Mouse (Mus musculus) embryo, embryonic 9.5 days (tissue): ENCODE measurements around the gene Olfml2a.

Experiments used
- DNase-seq: peaks from one replicate; pipeline ENCODE4 v3.0.0-alpha.2; 2017; ENCODE audit errors: extremely low spot score

Olfml2a gene

DNA sequence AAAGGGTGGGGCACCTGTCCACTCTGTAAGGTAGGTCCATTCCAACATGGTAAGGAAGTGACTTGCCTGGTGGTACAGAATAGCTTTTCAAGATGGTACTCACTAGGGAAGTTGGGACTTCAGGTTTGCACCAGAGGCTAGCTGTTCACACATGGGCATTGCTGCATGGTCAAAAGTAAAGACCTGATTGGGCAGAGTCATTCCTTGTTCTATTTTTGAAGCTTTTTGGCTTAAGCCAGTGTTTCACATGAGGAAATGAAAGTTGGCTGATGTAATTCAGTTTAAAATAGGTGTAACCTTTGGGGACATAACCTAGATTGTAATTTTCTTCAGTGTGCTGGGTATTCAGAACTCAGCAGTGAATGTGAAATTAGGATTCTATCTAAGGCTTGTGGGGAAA lies 79.5 kb downstream of the Olfml2a start:
- DNase-seq: no peak

GRCm38 (mm10) chr2:39011971-39012370 lies 80.2 kb downstream of the Olfml2a start:
- DNase-seq: no peak

DNA sequence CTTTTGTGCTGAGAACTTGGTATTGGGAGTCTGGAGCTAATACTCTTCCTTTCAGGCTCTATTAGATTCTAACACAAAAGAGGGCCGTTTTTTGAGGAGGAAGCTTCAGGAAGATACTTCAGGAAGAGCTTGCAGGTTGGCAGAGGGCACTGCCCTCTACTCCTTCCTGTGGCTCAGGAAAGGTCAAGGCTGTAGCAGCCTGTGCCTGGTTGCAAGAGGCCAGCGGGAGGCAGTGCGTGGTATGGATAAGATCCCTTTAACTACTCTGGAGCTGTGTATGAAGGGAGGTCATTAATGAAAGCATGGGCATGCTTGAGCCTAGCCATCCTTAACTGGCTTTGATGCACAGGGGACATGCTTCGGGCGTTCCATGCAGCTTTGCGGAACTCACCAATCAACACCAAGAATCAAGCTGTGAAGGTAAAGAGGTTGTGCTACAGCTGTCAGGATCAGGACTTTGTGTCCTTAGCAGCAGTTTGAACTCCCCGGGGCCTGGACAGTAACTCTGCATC lies 81.0 kb downstream of the Olfml2a start:
- DNase-seq: no peak
